Mouse (Mus musculus) lung, postnatal 0 days (tissue): ENCODE results near the gene Alpk3.

Source experiments
- CTCF ChIP-seq: IDR thresholded peaks from 2 replicates; pipeline ENCODE4 v1.5.1; 2016; ENCODE audit warnings: antibody characterized with exemption, mild to moderate bottlenecking
- EP300 ChIP-seq: IDR thresholded peaks from 2 replicates; pipeline ENCODE4 v1.6.1; 2016; ENCODE audit warnings: antibody characterized with exemption, mild to moderate bottlenecking, control low read depth

DNA sequence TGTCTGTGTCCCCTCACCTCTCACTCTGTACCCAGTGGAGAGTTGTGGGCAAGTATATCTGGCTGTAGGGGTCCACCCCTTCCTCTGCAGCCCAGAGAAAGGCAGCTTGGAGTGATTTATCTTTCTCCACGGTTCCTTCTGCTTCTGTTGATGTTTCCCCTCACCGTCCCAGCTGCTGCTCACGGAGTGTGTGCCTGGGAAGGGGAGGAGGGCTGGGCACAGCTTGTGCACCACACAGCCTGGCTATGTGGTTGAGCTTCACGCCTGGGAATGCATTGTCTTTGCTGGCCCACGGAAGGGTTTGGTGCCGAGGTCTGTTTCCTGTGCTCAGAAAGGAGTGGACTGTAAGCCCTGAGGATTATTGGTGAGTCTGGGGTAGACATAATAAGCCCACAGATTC, 9.3 kb downstream of the Alpk3 start:
- TF ChIP-seq CTCF (no peak), EP300 (no peak)
